ENCODE assay signal across 8 mouse cellular contexts in genomic region chr9:61753795-61754194, GRCm38 (mm10).
DNase-seq lines count a peak whose midpoint lies in the region; ATAC-seq lines count a peak whose summit lies in the region.
"Had no signal": no experiment of that assay in that cellular context is flagged by ENCODE, and none has a peak within 500 bp of the region (broad histone marks: within the 10 kb centered on the region; RNA-seq: fewer than 3 reads in every experiment).

No protein-coding gene starts in this region.

- no peak overlapping the region for H3K9ac ChIP-seq in midbrain, embryonic 13.5 days (replicated peaks)
- no peak overlapping the region for H3K9ac ChIP-seq in forebrain, embryonic 14.5 days (ENCODE audit: low read length)
- H3K9ac ChIP-seq in liver, embryonic 12.5 days, result no peak overlapping the region

- ATAC-seq in midbrain, embryonic 13.5 days, result no peak
- no peak for ATAC-seq in forebrain, embryonic 14.5 days
- no peak for ATAC-seq in liver, embryonic 12.5 days

- no peak overlapping the region for H3K4me3 ChIP-seq in midbrain, embryonic 10.5 days
- H3K4me3 ChIP-seq in midbrain, embryonic 13.5 days (replicated peaks), result no peak overlapping the region
- H3K4me3 ChIP-seq in forebrain, embryonic 14.5 days (ENCODE audit: low read depth, low read length), result no peak overlapping the region
- no peak overlapping the region for H3K4me3 ChIP-seq in liver, embryonic 12.5 days
- H3K4me3 ChIP-seq: erythroblast, embryonic 14.5 days had no signal

- intact Hi-C loops in left cerebral cortex, postnatal 36 days (cut with DNase I), result loop anchor here (2.0 to 5.0 kb wide), 3 partner anchors 74 to 381 kb away; partner anchors contain the start of gene Tle3

- H3K36me3 ChIP-seq in midbrain, embryonic 10.5 days, result no peaks in the 10 kb centered on the region
- H3K36me3 ChIP-seq in midbrain, embryonic 13.5 days, result no peaks in the 10 kb centered on the region
- H3K36me3 ChIP-seq in forebrain, embryonic 14.5 days (ENCODE audit: control insufficient read depth, insufficient read depth, low read length), result no peaks in the 10 kb centered on the region
- H3K36me3 ChIP-seq in liver, embryonic 12.5 days, result no peaks in the 10 kb centered on the region

- H3K27me3 ChIP-seq in midbrain, embryonic 10.5 days (ENCODE audit: low read depth, poor library complexity, severe bottlenecking), result no peaks in the 10 kb centered on the region
- no peaks in the 10 kb centered on the region for H3K27me3 ChIP-seq in midbrain, embryonic 13.5 days
- no peaks in the 10 kb centered on the region for H3K27me3 ChIP-seq in forebrain, embryonic 14.5 days (replicated peaks; ENCODE audit: control insufficient read depth, insufficient read depth, low read length)
- H3K27me3 ChIP-seq in liver, embryonic 12.5 days (replicated peaks), result no peaks in the 10 kb centered on the region; the same call in 1 of the 2 replicates

- 48% methylated on average over 10 of the region's 10 CpGs for WGBS in midbrain, embryonic 10.5 days
- 42% methylated on average over 10 of the region's 10 CpGs for WGBS in midbrain, embryonic 13.5 days
- 26% methylated on average over 10 of the region's 10 CpGs for WGBS in forebrain, embryonic 14.5 days
- WGBS in liver, embryonic 12.5 days (ENCODE audit: insufficient replicate concordance), result 23% methylated on average over 10 of the region's 10 CpGs

- peak overlapping the region; percentile 52 for H3K27ac ChIP-seq in midbrain, embryonic 10.5 days (replicated peaks)
- no peak overlapping the region for H3K27ac ChIP-seq in midbrain, embryonic 13.5 days
- H3K27ac ChIP-seq in forebrain, embryonic 14.5 days (ENCODE audit: low read depth, low read length), result no peak overlapping the region; the same call in 1 of the 2 replicates
- H3K27ac ChIP-seq in liver, embryonic 12.5 days, result no peak overlapping the region

- H3K4me1 ChIP-seq in midbrain, embryonic 10.5 days, result peaks cover 30% of the 10 kb centered on the region
- H3K4me1 ChIP-seq in midbrain, embryonic 13.5 days (replicated peaks), result peaks cover 40% of the 10 kb centered on the region
- H3K4me1 ChIP-seq in forebrain, embryonic 14.5 days (ENCODE audit: control insufficient read depth, insufficient read depth, low read length), result peaks cover 23% of the 10 kb centered on the region
- H3K4me1 ChIP-seq in liver, embryonic 12.5 days, result no peaks in the 10 kb centered on the region

- H3K9me3 ChIP-seq in midbrain, embryonic 10.5 days (replicated peaks), result no peaks in the 10 kb centered on the region
- H3K9me3 ChIP-seq in midbrain, embryonic 13.5 days, result no peaks in the 10 kb centered on the region; the same call in 1 of the 2 replicates
- H3K9me3 ChIP-seq in forebrain, embryonic 14.5 days (replicated peaks; ENCODE audit: control insufficient read depth, low read length), result no peaks in the 10 kb centered on the region
- H3K9me3 ChIP-seq in liver, embryonic 12.5 days (replicated peaks), result no peaks in the 10 kb centered on the region

- DNase-seq in midbrain, embryonic 10.5 days (ENCODE audit: low spot score), result no peak
- peak; percentile 24 for DNase-seq in T-cell, adult 2 months (ENCODE audit: low spot score)
- DNase-seq in forebrain, embryonic 14.5 days (ENCODE audit: low spot score), result peak; percentile 41
- DNase-seq in left cerebral cortex, postnatal 36 days (ENCODE audit: low spot score in 2 of 2), result peak; percentile 85 to 90
- DNase-seq in spleen, postnatal 14 days (ENCODE audit: low spot score in 2 of 2), result no peak

- H3K4me2 ChIP-seq in midbrain, embryonic 13.5 days (replicated peaks), result no peak overlapping the region
- peak overlapping the region; percentile 3; the same call in 1 of the 2 replicates for H3K4me2 ChIP-seq in forebrain, embryonic 14.5 days (ENCODE audit: low read length)
- no peak overlapping the region for H3K4me2 ChIP-seq in liver, embryonic 12.5 days

Comparison
In these comparisons a context has a peak if more than half of its experiments do, and no peak if none do; other contexts are left out.
1. DNase-seq: peak in T-cell, adult 2 months (single experiment), forebrain, embryonic 14.5 days (single experiment) and left cerebral cortex, postnatal 36 days (2 of 2); none in midbrain, embryonic 10.5 days (single experiment) and spleen, postnatal 14 days (0 of 2).